Mouse (Mus musculus): ENCODE data around the gene Sptbn4.

The Sptbn4 gene

GRCm38 (mm10) chr7:27326101-27326880 lies 121.2 kb downstream of the Sptbn4 start:
- no peak for DNase-seq (ENCODE audit: low spot score)

- DNase-seq (ENCODE audit: low spot score) = no peak
Observed at GRCm38 (mm10) chr7:27325697-27326096, 121.8 kb downstream of the Sptbn4 start.

- no peak for DNase-seq (ENCODE audit: low spot score)
Observed at GRCm38 (mm10) chr7:27324928-27325327, 122.6 kb downstream of the Sptbn4 start.

- DNase-seq (ENCODE audit: low spot score) = no peak
Observed at GRCm38 (mm10) chr7:27324161-27324560, 123.3 kb downstream of the Sptbn4 start.

GRCm38 (mm10) chr7:27323001-27323400 lies 124.5 kb downstream of the Sptbn4 start:
- DNase-seq (ENCODE audit: low spot score) = no peak

- no peak for DNase-seq (ENCODE audit: low spot score)
Observed at GRCm38 (mm10) chr7:27322291-27322690, 125.2 kb downstream of the Sptbn4 start.

- no peak for DNase-seq (ENCODE audit: low spot score)
Observed at GRCm38 (mm10) chr7:27319411-27319810, 128.1 kb downstream of the Sptbn4 start.

GRCm38 (mm10) chr7:27315958-27316357 lies 131.5 kb downstream of the Sptbn4 start:
- DNase-seq (ENCODE audit: low spot score) = no peak

- DNase-seq (ENCODE audit: low spot score) = no peak
Observed at GRCm38 (mm10) chr7:27314393-27314792, 133.1 kb downstream of the Sptbn4 start.

- no peak for DNase-seq (ENCODE audit: low spot score)
Observed at GRCm38 (mm10) chr7:27311651-27312284, 135.7 kb downstream of the Sptbn4 start.

GRCm38 (mm10) chr7:27310996-27311535 lies 136.4 kb downstream of the Sptbn4 start:
- DNase-seq (ENCODE audit: low spot score) = no peak

GRCm38 (mm10) chr7:27310306-27310705 lies 137.2 kb downstream of the Sptbn4 start:
- DNase-seq (ENCODE audit: low spot score) = no peak

- DNase-seq (ENCODE audit: low spot score) = no peak
Observed at GRCm38 (mm10) chr7:27309832-27310231, 137.7 kb downstream of the Sptbn4 start.

GRCm38 (mm10) chr7:27308821-27309549 lies 138.5 kb downstream of the Sptbn4 start:
- DNase-seq (ENCODE audit: low spot score) = no peak

GRCm38 (mm10) chr7:27307551-27307950 lies 139.9 kb downstream of the Sptbn4 start:
- no peak for DNase-seq (ENCODE audit: low spot score)

Measured in layer of hippocampus, adult 11-12 months (tissue).